Mouse (Mus musculus) natural killer cell, adult 2 months (primary cell): ENCODE results near the gene Cflar.
A peak's percentile ranks its signal among the peaks of the same experiment; 100 is the strongest.
"Not testable (repeated sequence)": the region's sequence is repeated elsewhere in the genome, so short reads cannot be mapped to it uniquely, and the experiment has no call there.

Experiments
- DNase-seq, 2 experiments: peaks; one replicate each; pipeline ENCODE4 v3.0.0; 2022; ENCODE audit warnings: low spot score in 2 of 2

The Cflar gene

DNA sequence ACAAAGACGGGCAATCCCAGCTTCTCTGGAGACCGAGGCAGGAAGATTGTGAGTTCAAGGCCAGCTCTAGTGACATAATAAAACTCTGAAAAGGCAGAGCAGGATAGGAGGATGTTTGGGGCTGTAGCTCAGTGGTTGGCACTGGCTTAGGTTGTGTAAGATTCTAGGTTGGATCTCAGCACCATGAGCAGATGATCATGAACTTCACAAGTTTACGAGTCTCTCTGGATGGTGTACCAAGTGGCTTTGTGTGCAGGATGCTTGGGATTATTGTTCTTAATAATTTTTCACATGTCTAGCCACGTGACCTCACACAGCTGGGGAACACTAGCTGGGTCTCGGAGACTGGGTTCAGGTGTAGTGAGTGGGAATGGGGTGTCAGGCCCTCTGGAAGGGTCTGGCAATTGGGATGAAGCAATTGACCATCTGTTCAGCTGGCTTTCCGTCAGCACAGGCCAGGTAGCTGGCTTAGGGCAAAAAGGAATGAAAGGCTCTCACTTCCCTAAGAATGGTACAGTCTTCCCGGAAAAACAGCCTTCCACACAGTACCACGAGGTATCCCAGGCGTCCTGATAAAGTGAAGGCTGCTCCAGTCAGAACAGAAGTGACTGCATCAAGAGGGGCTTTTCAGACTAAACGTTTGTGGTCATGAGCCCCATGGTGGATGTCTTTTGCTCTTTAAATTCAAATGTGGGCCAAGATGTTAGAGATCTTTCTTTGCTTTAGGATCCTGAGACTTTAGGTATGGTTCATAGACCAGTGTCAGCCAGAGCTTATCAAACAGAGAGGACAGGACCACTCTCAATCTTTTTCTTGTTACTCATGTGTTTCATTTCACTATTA lies 16.7 kb downstream of the Cflar start:
- no peak for DNase-seq

DNA sequence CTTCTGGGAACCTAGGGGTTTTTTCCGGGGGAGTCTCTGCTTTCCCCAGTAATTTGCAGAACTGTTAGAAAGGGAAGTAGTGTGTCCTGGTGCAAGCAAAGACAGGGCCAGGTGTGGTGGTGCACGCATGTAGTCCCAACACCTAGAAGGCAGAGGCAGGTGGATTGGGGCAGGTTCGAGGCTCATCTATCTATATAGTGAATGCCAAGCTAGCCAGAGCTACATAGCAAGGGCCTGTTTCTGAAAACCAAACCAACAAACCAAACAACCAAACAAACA lies 17.2 kb downstream of the Cflar start:
- no peak for DNase-seq

DNA sequence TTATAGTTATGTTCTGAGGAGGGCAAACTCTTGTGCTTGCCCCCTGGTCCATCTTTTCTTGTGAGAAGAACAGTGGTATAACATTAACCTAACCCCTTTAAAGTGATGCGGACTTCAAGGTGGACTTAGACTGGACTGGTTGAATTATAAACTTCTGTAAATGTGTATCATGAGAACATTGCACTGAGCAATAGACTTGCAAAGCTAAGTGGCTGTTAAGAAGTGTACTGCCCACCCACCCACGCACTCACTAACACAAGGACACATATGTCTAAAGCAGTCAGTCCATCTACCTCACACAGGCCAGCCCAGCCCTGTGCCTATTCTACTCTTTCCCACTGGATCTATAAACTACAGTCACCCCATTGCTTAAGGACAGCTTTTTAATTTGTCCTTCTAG lies 22.3 kb downstream of the Cflar start:
- no peak for DNase-seq

DNA sequence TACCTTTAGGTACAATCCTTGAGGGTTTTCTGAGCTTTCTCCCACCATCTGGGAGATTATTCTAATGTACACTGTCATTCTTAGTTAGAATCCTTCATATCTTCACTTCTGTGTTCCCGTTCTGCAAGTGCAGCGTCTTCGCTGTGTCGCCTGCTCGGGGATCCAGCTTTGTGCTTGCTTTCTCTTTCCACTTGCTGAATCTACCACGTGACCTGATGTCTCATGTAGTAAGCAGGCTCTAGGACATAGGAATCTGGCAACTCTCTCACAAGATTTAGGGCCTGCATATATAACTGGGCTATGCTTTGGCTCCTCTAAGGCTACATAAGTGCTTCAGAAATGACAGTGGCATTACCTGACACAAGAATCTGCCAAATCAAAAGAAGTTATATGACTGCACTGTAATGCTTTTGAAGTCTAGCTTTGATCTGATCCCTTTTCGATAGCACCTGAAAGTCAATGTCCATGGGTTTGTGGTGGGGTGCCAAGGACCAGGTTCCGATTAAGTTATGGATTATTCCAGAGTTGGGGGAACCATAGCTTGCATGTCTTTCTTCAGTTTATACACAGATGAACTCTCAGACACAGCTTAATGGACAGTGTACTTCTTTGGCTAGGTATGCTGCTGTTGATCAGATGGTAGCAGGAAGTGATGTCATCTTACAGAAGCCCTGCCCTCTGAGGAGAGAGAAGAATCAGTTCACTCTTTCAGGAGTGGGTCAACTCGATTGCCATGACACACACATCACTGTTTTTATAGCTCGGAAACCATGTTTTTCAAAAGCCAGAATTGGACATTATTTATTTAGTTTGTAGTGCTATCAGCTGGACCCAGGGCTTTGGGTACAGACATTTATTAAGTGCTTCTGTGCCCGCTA lies 23.0 kb downstream of the Cflar start:
- DNase-seq: no peak

DNA sequence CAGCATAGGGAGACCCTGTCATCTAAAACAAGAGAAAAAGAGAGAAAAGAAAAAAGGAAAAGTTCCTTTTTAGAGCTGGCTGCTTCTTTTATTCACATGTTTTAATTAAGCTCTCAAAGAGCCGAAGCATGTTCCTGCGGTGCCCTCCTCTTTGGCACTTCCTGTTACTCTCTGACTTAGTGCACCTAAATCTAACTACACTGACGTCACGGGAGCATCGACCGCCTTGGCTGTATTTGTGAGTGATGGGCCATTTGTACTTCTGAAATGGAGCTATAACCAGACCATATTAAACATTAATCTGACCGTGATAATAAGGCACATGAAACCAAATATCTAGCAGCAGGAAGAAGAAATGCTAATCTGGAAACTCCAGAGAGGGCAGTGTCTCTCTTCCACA lies 24.7 kb downstream of the Cflar start:
- DNase-seq: no peak

DNA sequence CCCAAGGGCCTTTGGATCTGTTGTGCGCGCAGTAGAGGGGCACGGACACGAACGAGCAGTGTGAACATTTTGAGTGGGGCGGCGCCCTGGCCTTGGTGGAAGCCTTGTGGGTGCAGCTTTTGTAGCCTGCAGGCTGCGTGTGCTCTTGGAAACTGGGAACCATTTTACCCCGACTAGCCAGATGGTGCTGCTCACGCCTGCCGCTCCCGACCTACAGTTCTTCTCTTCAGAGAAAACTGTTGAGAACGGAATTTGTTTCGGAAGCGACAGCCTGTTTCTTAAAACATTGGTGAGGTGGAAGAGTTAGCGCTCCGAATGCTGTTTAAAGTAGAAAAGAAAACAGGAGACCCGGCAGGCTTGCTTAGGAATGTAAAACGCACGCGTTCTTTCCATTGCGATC lies 25.7 kb downstream of the Cflar start:
- DNase-seq: no peak

DNA sequence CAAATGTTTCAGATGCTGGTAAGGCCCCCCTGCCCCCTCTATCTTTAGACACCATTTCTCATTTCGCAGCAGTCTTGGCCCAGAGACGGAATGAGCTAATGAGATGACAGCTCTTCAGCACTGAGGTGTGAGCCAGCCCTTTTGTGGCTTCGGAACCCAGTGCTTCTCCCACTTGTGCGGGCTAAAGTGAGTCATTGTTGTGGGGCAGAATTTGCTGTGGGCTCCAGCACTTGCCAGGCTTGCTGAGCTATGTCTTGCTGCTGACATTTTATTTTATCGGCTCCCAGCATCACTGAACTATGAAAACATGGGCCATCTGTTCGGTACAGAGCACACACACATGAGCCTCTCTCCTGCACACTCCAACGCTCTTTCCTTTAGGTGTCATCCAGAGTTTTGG lies 28.2 kb downstream of the Cflar start:
- DNase-seq: no peak

DNA sequence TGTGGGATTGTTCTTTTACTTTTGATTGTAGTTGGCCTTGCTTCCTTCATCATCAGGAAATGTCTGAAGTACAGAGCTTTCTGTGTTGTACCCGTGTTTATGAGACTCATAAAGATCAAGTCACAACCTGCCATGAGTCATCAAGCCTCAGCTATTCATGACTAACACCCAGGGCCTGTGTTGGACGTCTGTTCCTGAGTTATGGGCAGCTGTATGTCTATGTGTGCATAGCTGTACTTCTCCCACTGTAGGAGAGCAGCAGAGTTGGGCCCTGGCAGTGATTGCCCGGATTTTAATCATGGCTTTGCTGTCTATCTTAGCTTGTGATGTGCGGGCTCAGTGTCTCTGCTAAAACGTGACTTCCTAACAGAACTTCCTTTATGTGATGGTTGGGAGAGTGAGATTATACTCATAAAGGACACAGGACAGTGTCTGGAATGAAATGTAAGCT lies 31.3 kb downstream of the Cflar start:
- DNase-seq: no peak

DNA sequence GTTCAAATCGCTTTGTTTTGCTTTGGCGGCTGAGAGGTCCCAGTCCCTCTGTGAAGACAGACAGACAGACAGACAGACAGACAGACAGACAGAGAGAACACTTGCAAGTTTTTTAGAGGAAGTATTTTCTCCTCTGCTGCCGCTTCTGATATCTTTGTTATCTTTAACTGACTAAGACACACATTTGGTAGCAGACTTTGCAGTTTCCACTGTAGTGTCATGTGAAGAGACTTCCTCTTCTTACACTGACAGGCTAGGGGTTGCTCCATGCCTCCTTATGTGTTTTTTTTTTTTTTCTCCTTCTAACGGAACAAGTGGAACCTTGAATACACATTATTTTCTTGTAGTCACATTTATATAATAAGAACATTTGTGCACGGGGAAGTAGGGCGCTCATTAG lies 31.9 kb downstream of the Cflar start:
- DNase-seq: no peak

DNA sequence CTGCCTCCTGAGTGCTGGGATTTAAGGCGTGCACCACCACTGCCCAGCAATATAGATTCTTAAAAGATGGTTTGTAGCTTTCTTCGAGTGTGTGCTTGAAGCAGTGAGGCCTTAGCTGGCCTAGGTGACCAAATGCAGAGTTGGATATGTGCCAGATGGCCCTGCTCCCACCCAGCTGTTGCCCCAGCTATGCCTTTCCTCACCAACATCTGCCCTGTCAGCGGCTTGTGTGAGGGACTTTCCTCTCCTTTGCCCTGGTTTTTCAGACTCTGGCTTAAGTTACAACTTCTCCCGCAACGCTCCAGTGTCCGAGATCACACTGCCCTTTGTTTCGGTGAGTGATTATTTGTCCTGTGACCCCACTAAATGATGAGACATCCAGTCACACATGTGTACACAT lies 33.3 kb downstream of the Cflar start:
- no peak for DNase-seq

DNA sequence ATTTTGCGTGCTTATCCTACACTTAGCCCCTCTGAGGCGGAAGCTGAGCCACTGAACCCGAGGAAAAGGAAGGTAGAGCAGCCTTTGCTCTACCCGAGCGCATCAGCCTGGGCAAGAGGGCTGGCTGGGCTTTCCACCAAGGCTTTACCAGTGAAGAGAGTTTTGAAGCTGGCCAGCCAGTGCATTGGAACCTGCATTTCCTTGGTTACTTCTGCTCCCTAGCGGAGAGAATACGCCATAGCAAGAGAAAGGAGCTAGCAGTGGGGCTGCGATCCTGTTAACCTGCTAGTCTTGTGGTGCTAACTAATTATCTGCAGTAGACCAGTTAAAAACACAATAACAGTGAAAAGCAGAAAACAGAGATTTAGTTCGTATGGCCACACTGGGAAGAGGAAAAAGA lies 35.6 kb downstream of the Cflar start:
- peak in 1 of 2 experiments; percentile 18 for DNase-seq

DNA sequence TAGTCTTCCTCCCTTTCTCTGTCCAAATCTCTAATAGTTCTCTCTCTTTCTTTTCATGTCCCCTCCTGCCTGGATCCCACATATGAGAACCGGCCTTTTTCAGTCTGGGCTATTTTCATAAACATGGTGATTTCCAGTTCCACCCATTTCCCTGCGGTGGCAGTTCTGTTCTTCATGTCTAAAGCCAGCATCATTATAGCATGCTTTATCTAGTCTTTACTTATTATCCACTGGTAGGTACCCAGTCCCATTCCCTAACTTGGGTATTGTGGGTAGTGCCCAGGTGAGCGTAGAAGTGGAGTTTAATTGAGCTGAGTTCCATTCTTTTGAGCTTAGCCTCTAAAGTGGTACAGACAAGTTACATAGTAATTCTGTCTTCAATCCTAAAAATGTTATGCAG lies 48.1 kb downstream of the Cflar start:
- DNase-seq: no peak

DNA sequence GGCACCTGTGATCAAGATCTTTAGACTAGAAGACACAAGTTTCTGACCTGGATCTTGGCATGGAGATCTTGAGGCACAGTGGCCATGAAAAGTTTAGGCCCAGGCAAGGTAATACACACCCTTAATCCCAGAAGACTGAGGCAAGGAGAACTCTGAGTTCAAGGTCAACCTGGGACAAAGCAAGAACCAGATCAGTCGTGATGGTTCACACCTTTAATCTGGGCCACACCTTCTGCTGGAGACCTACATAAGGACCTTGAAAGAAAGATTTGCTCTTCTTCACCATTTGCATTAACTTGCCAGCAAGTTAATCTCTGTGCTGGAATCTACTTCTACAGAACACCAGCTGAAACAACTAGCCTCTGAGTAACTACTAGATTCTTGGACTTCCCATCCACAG lies 49.3 kb downstream of the Cflar start:
- DNase-seq: no peak

DNA sequence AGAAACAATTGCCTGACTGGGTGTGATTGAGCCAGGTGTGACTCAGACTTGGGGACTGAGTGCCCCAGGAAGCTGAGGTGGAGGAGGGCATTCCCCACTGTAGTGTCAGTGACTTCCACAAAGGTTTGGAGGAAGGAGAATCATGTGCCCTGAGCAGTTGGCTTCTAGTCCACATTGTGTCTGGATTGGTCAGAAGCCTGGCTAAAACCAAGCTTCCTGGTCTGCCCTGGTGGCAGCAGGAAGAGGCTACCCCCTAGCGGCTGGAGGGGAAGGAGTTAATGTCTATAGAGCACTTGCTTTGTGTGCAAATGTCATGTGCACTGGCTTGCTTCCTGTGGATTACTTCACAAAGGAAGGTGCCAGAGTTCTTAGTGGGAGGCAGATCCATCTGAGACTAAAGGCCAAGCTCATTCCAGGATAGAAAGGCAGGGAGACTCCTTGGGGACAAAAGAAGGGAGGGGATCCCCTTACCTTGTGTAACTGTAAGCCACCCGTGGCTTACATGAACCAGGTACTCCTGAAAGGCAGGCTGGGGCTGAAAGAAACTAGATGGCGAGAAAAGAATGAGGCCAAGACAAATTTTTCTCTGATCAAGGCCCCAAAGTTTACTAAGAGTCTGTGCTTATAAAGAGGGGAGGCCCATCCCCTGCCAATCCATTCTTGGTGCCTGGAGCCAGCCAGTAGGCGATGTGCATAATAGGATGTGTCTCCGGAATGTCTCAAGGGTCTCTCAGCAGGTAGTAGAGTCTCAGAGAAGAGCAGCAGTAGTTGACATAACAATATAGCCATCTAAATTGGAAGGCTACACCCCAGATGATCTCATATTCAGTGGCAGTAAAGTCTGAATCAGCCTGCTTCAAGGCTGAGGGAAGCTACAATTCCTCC lies 50.3 kb downstream of the Cflar start:
- DNase-seq: peak in 1 of 2 experiments; percentile 18

DNA sequence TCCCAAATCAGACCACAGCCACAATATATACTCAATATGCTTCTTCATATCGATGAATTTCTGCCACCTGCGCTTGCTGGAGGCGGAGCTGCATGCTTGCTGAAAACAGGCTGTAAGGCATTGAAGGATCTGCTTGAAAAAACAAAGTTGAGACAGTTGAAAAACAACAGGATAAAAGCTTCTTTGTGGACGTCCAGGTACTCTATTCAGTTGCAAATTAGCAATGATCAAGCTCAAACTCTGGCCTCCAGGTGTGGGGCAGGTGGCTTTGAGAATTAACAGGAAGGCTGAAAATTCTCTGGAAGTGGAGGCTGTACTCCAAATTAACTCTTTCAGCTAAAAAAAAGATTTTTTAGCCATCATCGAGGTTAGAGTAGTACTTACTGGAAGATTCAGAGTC lies 51.3 kb downstream of the Cflar start:
- no peak for DNase-seq

DNA sequence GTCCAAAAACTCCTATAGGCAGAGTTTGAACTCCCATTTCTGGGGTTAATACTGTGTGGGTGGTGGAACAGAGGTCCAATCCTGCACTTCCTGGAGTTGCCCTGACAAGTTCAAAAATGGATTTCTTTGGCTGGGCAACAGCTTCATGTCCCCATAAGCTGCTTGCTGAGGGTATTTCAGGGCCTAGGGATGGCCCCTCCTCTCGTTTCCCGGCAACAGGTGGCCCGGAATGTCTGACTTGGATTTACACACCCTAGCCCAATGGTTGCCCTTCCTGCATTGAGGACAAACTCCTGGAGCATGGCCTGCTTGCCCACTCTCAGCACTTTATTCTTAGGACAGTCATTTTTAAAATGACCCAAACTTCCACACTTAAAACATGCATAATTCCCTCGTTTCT lies 55.1 kb downstream of the Cflar start:
- DNase-seq: not testable (repeated sequence)

DNA sequence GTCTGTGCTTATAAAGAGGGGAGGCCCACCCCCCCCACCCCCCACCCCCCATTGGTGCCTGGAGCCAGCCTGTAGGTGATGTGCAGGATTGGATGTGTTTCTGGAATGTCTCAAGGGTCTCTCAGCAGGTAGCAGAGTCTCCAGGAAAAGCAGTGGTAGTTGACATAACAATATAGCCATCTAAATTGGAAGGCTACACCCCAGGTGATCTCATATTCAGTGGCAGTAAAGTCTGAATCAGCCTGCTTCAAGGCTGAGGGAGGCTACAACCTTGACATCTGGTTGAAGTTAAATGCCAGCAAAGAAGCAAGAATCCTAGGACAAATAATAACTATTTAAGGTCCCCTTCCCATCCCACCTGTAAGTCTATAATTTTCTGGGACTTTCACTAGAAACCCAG lies 57.8 kb downstream of the Cflar start:
- no peak for DNase-seq

DNA sequence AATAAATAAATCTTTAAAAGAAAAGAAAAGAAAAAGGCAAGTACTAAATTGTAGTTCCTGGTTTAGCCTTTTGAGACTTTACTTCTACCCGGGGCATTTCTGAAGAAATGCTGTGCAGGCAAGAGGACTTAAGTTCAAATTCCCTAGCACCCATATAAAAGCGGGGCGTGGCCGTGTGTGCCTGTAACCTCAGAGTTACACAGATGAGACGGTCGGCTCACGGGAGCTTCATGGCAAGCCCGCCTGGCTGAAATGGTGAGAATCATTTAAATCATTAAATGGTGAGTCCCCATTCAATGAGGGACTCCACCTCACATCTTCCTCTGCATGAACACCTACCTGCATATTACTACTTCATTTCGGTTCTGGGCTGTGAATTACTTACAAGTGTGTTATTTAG lies 58.4 kb downstream of the Cflar start:
- no peak for DNase-seq

DNA sequence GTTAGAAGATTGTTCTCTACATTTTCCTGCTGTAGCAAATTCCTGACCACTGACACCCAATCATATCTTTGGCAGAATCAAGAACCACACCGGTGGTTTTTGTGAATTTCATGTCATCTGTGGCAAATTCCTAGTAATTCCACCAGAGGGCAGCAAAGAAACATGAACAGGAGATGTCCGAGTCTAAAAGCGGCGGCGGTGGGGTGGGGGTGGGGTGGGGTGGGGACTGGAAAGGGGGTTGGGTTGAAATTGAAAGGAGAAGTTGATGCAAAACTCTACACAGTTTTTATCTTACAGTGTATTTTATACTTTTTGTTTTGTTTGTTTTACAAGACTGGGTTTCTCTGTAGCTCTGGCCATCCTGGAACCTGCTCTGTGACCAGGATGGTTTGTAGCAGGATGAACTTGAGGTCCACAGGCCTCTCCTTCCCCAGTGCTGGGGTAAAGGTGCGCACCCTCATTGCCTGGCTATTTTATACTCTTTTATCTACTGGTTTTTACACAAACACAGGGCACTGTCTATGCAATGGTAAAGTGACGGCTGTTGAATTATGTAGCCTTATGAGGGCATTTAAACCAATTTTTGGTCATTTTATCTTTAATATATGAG lies 58.9 kb downstream of the Cflar start:
- DNase-seq: peak; percentile 58 to 62

DNA sequence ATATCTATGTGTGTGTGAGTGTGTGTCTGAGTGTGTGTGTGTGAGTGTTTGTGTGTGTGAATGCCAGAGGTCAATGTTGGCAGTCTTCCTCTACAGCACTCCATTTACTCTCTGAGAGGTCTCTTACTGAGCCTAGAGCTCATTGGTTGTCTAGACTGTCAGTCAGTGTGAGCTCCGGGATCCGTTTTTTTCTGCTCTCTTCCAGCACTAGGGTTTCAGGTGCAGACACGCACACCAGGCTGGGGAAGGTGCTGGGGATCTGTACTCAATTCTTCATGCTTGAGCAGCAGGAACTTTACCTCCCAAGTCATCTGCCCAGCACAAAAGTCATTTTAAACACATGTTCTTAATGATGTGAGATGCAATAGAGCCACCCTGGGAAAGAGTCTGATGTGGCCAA lies 60.8 kb downstream of the Cflar start:
- DNase-seq: no peak

DNA sequence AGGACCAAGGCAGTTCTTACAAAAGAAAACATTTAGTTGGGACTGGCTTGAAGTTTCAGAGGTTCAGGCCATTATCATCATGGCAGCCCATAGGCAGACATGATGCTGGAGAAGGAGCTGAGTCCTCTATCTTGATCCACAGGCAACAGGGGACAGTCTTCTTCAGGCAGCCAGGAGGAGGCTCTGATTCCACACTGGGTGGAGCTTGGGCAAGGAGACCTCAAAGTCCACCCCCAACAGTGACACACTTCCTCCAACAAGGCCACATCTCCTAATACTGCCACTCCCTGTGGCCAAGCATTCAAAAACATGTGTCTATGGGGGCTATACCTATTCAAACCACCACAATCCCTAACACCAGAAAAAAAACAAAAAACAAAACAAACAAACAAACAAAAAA lies 62.0 kb downstream of the Cflar start:
- DNase-seq: no peak

DNA sequence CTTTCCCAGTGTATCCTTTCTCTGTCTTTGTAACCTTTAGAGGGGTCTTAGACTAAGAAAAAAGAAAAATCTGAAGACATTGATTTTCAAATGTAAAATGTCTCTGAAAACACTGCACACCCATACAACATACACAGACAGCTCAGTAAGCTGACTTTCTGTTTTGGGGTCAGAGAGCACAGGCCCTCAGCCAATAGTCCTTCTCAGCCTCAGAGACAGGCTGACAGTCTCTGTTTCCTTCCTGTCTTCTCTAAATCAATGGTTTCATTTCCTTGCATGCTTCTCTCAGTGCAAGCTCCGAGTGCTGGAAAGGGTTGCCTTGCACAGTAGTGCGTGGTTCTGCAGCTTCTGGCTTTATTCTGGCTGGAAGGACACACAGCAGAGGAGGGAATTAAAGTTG lies 62.6 kb downstream of the Cflar start:
- no peak for DNase-seq
